ENCODE assay signal across 30 mouse cellular contexts in the genomic region with DNA sequence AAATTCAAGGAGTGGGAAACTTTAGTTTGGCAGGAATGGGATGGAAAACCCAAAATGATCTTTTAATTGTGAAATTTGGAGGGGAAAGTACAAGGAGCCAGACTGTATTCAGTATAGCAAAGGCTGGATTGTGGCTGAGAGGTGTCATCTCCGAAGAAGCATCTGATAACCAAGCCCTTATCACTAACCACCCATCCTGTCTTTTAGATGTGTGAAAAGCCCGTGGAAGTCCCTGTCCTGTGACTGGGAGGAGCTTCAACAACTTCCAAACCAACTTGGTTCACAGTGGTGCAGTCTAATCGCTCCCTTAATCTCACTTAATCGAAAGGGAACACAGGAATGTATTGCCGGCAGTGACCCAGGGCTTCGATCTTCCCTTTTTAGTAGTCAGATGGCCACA. TPM values are rescaled to one million over a fixed set of nuclear protein-coding genes. Genes with fewer than 3 reads are reported as not detected.
DNase-seq lines count a peak whose midpoint lies in the region; ATAC-seq and TF ChIP-seq lines count a peak whose summit lies in the region.
"Had no signal": no experiment of that assay in that cellular context is flagged by ENCODE, and none has a peak within 500 bp of the region (broad histone marks: within the 10 kb centered on the region; RNA-seq: fewer than 3 reads in every experiment).

No protein-coding gene starts in this region.

- no peaks in the 10 kb centered on the region for H3K9me3 ChIP-seq in MEL (replicated peaks; ENCODE audit: insufficient read depth, low read length)
- H3K9me3 ChIP-seq in hindbrain, embryonic 10.5 days: no peaks in the 10 kb centered on the region
- H3K9me3 ChIP-seq: embryonic facial prominence, embryonic 10.5 days; embryonic facial prominence, embryonic 13.5 days; forebrain, embryonic 12.5 days; forebrain, embryonic 15.5 days; heart, embryonic 10.5 days; heart, embryonic 13.5 days; hindbrain, embryonic 12.5 days; hindbrain, embryonic 15.5 days had no signal

- H3K27ac ChIP-seq in MEL (ENCODE audit: control insufficient read depth, low read depth, low read length): no peak overlapping the region
- H3K27ac ChIP-seq in hindbrain, embryonic 10.5 days: no peak overlapping the region
- H3K27ac ChIP-seq: embryonic facial prominence, embryonic 10.5 days; embryonic facial prominence, embryonic 13.5 days; forebrain, embryonic 12.5 days; forebrain, embryonic 15.5 days; heart, adult 2 months; heart, embryonic 10.5 days; heart, embryonic 13.5 days; hindbrain, embryonic 12.5 days; hindbrain, embryonic 15.5 days had no signal

- H3K4me3 ChIP-seq in MEL (ENCODE audit: control insufficient read depth in 1 of 2, insufficient read depth in 1 of 2, low read depth in 2 of 2, low read length in 2 of 2): no peak overlapping the region
- H3K4me3 ChIP-seq in hindbrain, embryonic 10.5 days: no peak overlapping the region
- H3K4me3 ChIP-seq: embryonic facial prominence, embryonic 10.5 days; embryonic facial prominence, embryonic 13.5 days; erythroblast, embryonic 14.5 days; forebrain, embryonic 12.5 days; forebrain, embryonic 15.5 days; heart, adult 2 months; heart, embryonic 10.5 days; heart, embryonic 13.5 days; hindbrain, embryonic 12.5 days; hindbrain, embryonic 15.5 days had no signal

- H3K79me2 ChIP-seq in MEL (ENCODE audit: control insufficient read depth, insufficient read depth, low read length, poor library complexity): no peaks in the 10 kb centered on the region

- TF ChIP-seq RAD21 in MEL (IDR thresholded peaks at IDR 0.05; ENCODE audit: low read depth, low read length): no peak

- H3K36me3 ChIP-seq in MEL (ENCODE audit: control insufficient read depth in 1 of 2, insufficient read depth in 2 of 2, low read length in 2 of 2): peaks cover 0 to 20% of the 10 kb centered on the region in 2 experiments; a peak in 2 of 4 replicates
- no peaks in the 10 kb centered on the region for H3K36me3 ChIP-seq in hindbrain, embryonic 10.5 days
- H3K36me3 ChIP-seq: embryonic facial prominence, embryonic 10.5 days; embryonic facial prominence, embryonic 13.5 days; forebrain, embryonic 12.5 days; forebrain, embryonic 15.5 days; heart, embryonic 10.5 days; heart, embryonic 13.5 days; hindbrain, embryonic 12.5 days; hindbrain, embryonic 15.5 days had no signal

- peak; percentile 29 to 34; a peak in 1 of 4 replicates for TF ChIP-seq EP300 in MEL (IDR thresholded peaks at IDR 0.05; ENCODE audit: low read depth in 1 of 2, low read length in 2 of 2)

- no peaks in the 10 kb centered on the region for H3K27me3 ChIP-seq in MEL (ENCODE audit: control insufficient read depth in 1 of 2, insufficient read depth in 2 of 2, low read length in 2 of 2)
- H3K27me3 ChIP-seq in hindbrain, embryonic 10.5 days (ENCODE audit: insufficient read depth, poor library complexity, severe bottlenecking): no peaks in the 10 kb centered on the region
- H3K27me3 ChIP-seq: CH12.LX; embryonic facial prominence, embryonic 13.5 days; forebrain, embryonic 12.5 days; forebrain, embryonic 15.5 days; hindbrain, embryonic 12.5 days; hindbrain, embryonic 15.5 days had no signal

- TF ChIP-seq POLR2A in MEL (IDR thresholded peaks at IDR 0.05; ENCODE audit: control insufficient read depth in 1 of 2, insufficient read depth in 1 of 2, low read depth in 1 of 2, low read length in 2 of 2, poor library complexity in 1 of 2): no peak

- 84% methylated on average over 6 of the region's 6 CpGs for WGBS in hindbrain, embryonic 10.5 days

- peaks cover 3 to 8% of the 10 kb centered on the region in 2 experiments; a peak in 2 of 4 replicates for H3K4me1 ChIP-seq in MEL (ENCODE audit: control insufficient read depth in 1 of 2, insufficient read depth in 2 of 2, low read length in 2 of 2)
- H3K4me1 ChIP-seq in hindbrain, embryonic 10.5 days (replicated peaks): peaks cover 9% of the 10 kb centered on the region; the same call in 1 of the 2 replicates
- H3K4me1 ChIP-seq: heart, embryonic 10.5 days had no signal

- peak; percentile 36 for ATAC-seq in inflammation-experienced regulatory T-cells, adult 6 months
- ATAC-seq: forebrain, embryonic 15.5 days; intestine, embryonic 16.5 days had no signal

- no peak overlapping the region for H3K9ac ChIP-seq in MEL (ENCODE audit: control insufficient read depth, low read depth, low read length, poor library complexity, severe bottlenecking)
- H3K9ac ChIP-seq: embryonic facial prominence, embryonic 13.5 days; forebrain, embryonic 12.5 days; forebrain, embryonic 15.5 days; heart, embryonic 13.5 days; hindbrain, embryonic 12.5 days; hindbrain, embryonic 15.5 days had no signal

- peak; percentile 75 for DNase-seq in CD4-positive, CD25-positive, alpha-beta regulatory T cell, adult 2 months (ENCODE audit: low read depth, low spot score)
- DNase-seq in MEL (ENCODE audit: low read depth, low spot score): peak; percentile 14
- no peak for DNase-seq in cerebellum, adult 9-10 months
- no peak for DNase-seq in heart, adult 18-20 months
- no peak for DNase-seq in hindbrain, embryonic 10.5 days (ENCODE audit: low spot score)
- DNase-seq: adrenal gland, postnatal 10 days; adrenal gland, postnatal 36 days; B cell, adult 2 months; cerebellum, adult 11 months; cerebellum, adult 2 months; cerebellum, postnatal 10 days; cerebellum, postnatal 36 days; embryo, embryonic 11 days; gastrocnemius, postnatal 25 days; heart, adult 2 months; heart, postnatal 14 days; heart, postnatal 4 days; kidney, adult 18-20 months had no signal

- no peak for TF ChIP-seq CTCF in MEL (IDR thresholded peaks at IDR 0.05 in 2 of 3, conservative IDR thresholded peaks at IDR 0.05 in 1 of 3; ENCODE audit: control insufficient read depth in 1 of 3, insufficient read depth in 1 of 3, low read depth in 2 of 3, low read length in 3 of 3, poor library complexity in 1 of 3, severe bottlenecking in 1 of 3)

TF ChIP-seq in MEL, 35 proteins besides CTCF, POLR2A, EP300 and RAD21:
- TF ChIP-seq SMC3 (IDR thresholded peaks at IDR 0.05; ENCODE audit: low read depth, low read length): no peak
- no peak for TF ChIP-seq MAFK (IDR thresholded peaks at IDR 0.05; ENCODE audit: borderline replicate concordance, low read depth, low read length)
- TF ChIP-seq GABPA (IDR thresholded peaks at IDR 0.05; ENCODE audit: low read depth, low read length): no peak
- 0 out of 2 replicates have a peak, but pooled peaks have one; percentile 12 for TF ChIP-seq RCOR1 (IDR thresholded peaks at IDR 0.05; ENCODE audit: low read depth, low read length)
- peak; percentile 74 for TF ChIP-seq GATA1 (IDR thresholded peaks at IDR 0.05; ENCODE audit: low read depth, low read length)
- peak; percentile 25; the same call in 1 of the 2 replicates for TF ChIP-seq TCF12 (IDR thresholded peaks at IDR 0.05; ENCODE audit: low read depth, low read length)
- TF ChIP-seq ZC3H11A (IDR thresholded peaks at IDR 0.05; ENCODE audit: low read depth, low read length): no peak
- no peak for TF ChIP-seq NELFE (IDR thresholded peaks at IDR 0.05; ENCODE audit: low read depth, low read length)

RNA-seq across cellular contexts. Expression of gene Ikzf2, which starts 4.9 kb away (rescaled TPM):
- 5.6 and 6.4 TPM in 2 replicates for total RNA-seq in MEL (2012; rRNA removed)
- 1 to 10 TPM in 1 of 2 experiments, not detected in 1; 2.9 TPM for polyA plus RNA-seq in MEL (2012; ENCODE audit: insufficient read depth in 1 of 2, insufficient read length in 2 of 2, low read depth in 1 of 2, low replicate concordance in 2 of 2, missing spikeins in 1 of 2)
- 100 to 1,000 TPM; 466 to 742 (median 572) TPM for polyA plus RNA-seq in inflammation-experienced regulatory T-cells, adult 6 months (2017; shearing (Covaris generic))
- 1 to 10 TPM; 6.3 to 6.8 TPM for total RNA-seq in heart, adult 18-20 months (2021)
- polyA plus RNA-seq in hindbrain, embryonic 10.5 days (2016; fragmentation: Nextera tagmentation; extraction: Ambion mirVana): 6.1 and 6.5 TPM in 2 replicates
- total RNA-seq: CH12.LX had no signal

Comparison
In these comparisons a context has a peak if more than half of its experiments do, and no peak if none do; other contexts are left out.
1. DNase-seq: peak in CD4-positive, CD25-positive, alpha-beta regulatory T cell, adult 2 months (single experiment) and MEL (single experiment); none in cerebellum, adult 9-10 months (single experiment), heart, adult 18-20 months (0 of 2) and hindbrain, embryonic 10.5 days (single experiment).
2. RNA of gene Ikzf2, which starts 4.9 kb away (polyA plus RNA-seq): 466 to 742 TPM in inflammation-experienced regulatory T-cells, adult 6 months; 2.9 TPM in MEL and 6.1 to 6.5 TPM in hindbrain, embryonic 10.5 days; every median in the first group is over 10 times any median in the second.